Mouse (Mus musculus) urinary bladder, postnatal 25 days (tissue): ENCODE results near the gene Cdk8.

ENCODE experiments used
- DNase-seq: peaks from one replicate; pipeline ENCODE4 v3.0.0; 2022; ENCODE audit warnings: low spot score

Cdk8 gene

DNA sequence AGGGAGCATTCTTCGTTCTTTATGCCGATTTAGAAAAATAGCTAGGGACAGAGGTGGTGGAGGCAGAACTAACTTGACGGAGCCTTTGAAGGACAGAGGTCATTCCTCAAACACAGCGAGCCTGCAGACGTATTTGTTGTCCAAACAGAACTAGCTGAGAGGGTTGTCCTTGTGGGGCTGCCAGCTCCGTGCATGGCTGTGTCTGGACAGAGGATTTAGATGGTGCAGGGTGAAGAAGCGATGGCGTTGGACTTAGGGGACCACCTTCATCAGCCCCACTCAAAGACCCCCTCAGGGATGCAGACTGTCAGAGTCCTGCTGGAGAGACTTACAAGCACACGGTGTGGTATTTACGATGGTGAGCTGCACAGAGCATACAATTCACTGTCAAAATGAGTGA, 97.9 kb downstream of the Cdk8 start:
- no peak for DNase-seq

DNA sequence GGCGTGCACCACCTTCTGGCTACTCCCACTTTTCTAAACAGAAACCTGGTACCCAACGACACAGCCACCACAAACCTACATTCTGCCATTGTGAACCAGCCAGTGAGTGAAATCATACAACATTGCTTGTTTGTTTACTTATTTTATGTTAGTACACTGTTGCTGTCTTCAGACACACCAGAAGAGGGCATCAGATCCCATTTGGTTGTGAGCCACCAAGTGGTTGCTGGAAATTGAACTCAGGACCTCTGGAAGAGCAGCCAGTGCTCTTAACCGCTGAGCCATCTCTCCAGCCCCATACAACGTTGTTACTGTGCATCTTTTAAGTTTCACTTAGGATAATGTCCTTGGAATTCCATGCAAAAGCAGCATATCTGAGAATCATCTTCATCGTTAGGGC, 98.5 kb downstream of the Cdk8 start:
- no peak for DNase-seq

- DNase-seq: peak; percentile 21
Observed at GRCm38 (mm10) chr5:146330031-146330764, 99.2 kb downstream of the Cdk8 start.

DNA sequence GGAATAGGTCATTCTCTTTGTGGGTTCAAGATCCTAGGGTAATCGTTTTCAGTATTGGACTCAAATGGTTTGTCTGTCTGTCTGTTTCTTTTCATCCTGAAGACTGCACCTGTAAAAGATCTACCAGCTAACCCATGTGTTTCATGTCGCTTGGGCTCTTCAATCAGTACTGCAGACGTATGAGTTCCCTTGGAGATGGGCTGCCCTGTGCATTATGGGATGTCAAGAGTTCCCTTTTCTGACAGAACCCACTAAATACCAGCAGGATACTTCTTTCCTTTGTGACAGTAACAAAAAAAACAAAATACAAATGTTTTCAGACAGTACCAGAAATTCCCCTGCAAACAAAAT, 99.7 kb downstream of the Cdk8 start:
- DNase-seq: no peak

GRCm38 (mm10) chr5:146331131-146331530, 100.1 kb downstream of the Cdk8 start:
- no peak for DNase-seq

DNA sequence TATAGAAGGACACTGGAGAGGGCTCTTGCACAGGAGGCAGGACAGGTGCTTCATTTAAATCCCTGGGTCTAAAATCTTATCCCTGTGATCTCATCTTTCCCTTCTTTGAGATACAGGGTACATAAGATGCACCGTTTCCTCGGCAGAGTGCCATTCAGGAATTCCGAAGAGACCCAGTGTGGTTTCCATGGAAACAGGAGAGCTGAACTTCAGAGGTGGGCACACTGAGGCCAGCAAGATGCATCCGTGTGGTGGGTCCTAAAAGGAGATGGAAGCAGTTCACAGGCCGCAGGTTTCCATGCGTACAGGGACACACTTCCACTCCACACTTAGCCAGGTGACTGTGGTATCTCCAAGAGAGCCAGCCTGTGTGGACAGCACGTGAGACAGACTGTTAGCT, 101.5 kb downstream of the Cdk8 start:
- no peak for DNase-seq

GRCm38 (mm10) chr5:146334410-146334809, 103.4 kb downstream of the Cdk8 start:
- no peak for DNase-seq

DNA sequence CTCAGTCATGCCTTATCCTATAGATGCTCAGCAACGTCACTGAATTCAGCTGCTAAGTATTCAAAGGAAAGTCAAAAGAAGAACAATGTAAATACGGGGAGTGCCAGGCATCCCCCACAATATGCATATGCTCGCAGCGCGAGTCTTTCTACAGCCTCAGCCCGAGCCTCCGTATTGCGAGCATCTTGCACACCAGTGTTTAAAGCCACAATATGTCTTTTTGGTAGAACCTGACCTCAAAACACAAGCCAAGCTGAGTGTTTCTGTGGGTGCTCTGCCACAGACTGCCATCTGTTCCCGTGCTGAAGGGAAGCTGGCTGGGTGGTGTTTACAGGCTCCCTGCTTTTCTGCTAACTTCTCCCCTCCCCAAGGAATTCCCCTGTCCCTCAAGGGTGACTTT, 107.0 kb downstream of the Cdk8 start:
- DNase-seq: no peak

DNA sequence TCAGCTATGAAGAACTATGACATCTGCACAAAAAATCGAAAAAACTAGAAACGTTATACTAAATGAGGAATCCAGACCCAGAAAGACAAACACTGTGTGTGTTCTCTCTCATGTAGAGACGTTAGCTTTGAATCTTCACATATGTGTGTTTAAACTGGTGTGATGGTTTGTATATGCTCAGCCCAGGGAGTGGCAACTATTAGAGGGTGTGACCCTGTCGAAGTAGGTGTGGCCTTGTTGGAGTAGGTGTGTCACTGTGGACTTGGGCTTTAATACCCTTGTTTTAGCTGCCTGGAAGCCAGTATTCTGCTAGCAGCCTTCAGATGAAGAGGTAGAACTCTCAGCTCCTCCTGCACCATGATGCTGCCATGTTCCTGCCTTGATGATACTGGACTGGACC, 109.0 kb downstream of the Cdk8 start:
- DNase-seq: no peak

DNA sequence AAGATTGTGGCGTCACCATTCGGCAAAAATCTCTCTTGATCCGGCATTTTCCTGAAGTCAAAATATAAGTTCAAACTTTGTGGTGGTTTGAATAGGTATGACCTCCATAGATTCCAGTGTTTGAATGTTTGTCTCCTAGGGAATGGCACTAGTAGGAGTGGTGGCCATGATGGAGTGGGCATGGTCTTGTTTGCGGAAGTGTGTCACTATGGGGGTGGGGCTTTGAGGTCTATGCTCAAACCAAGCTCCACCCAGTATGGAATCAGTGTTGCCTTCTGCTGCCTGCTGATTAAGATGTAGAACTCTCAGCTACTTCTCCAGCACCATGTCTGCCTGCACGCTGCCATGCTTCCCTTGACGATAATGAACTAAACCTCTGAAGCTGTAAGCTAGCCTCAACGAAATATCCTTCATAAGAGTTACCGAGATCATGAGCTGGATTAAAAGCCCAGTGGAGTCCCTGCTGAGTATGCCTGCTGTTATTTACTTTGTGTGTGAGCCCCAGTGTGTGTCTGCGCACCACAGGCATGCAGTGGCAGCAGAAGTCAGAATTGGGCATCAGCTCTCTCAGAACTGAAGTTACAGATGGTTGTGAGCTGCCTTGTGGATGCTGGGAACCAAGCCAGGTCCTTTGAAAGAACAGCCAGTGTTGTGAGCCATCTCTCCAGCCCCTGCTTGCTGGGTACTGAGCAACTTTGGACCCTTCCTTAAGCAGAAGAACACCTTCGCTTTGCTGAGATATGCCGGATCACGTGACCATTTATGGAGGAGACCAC, 114.1 kb downstream of the Cdk8 start:
- no peak for DNase-seq

- DNase-seq: no peak
Observed at GRCm38 (mm10) chr5:146347081-146347480, 116.1 kb downstream of the Cdk8 start.

- DNase-seq: no peak
Observed at GRCm38 (mm10) chr5:146349183-146349582, 118.2 kb downstream of the Cdk8 start.

- no peak for DNase-seq
Observed at GRCm38 (mm10) chr5:146350784-146351183, 119.8 kb downstream of the Cdk8 start.

- no peak for DNase-seq
Observed at GRCm38 (mm10) chr5:146352006-146352405, 121.0 kb downstream of the Cdk8 start.
